Mouse (Mus musculus): Measurements from ENCODE around the gene Btbd1. TPM values are rescaled to one million over a fixed set of nuclear protein-coding genes. Genes with fewer than 3 reads are reported as not detected.

Gene Btbd1
- 100 to 1,000 TPM; 108 to 112 TPM for total RNA-seq (2021)
- long read RNA-seq, experiment 1, transcript Btbd1-201 (8 exons, 3,001 nt): major isoform, 271 of 281 reads
- long read RNA-seq, experiment 1, partial matches to known transcripts: 6 of 281 reads
- long read RNA-seq, experiment 1, other reads (novel, unspliced or antisense): 4 of 281 reads
- long read RNA-seq, experiment 2, transcript Btbd1-201 (8 exons, 3,001 nt): major isoform, 354 of 363 reads
- long read RNA-seq, experiment 2, partial matches to known transcripts: 6 of 363 reads
- long read RNA-seq, experiment 2, other reads (novel, unspliced or antisense): 3 of 363 reads

- peak; percentile 78 to 82 for DNase-seq (ENCODE audit: low spot score in 2 of 2)
Observed at GRCm38 (mm10) chr7:81829379-81829894, at the start of gene Btbd1. Btbd1 (minus strand) TSS chr7:81829431.

- DNase-seq (ENCODE audit: low spot score in 2 of 2): no peak
Observed at GRCm38 (mm10) chr7:81875372-81875771, 46.1 kb upstream of the Btbd1 start.

- no peak for DNase-seq (ENCODE audit: low spot score in 2 of 2)
Observed at GRCm38 (mm10) chr7:81874636-81875035, 45.4 kb upstream of the Btbd1 start.

GRCm38 (mm10) chr7:81873807-81874206, 44.6 kb upstream of the Btbd1 start:
- DNase-seq (ENCODE audit: low spot score in 2 of 2): no peak

GRCm38 (mm10) chr7:81872493-81873013, 43.3 kb upstream of the Btbd1 start:
- DNase-seq (ENCODE audit: low spot score in 2 of 2): no peak

- peak; percentile 78 to 89 for DNase-seq (ENCODE audit: low spot score in 2 of 2)
Observed at GRCm38 (mm10) chr7:81868158-81868557, 38.9 kb upstream of the Btbd1 start.

GRCm38 (mm10) chr7:81867231-81867930, 38.1 kb upstream of the Btbd1 start:
- no peak for DNase-seq (ENCODE audit: low spot score in 2 of 2)

GRCm38 (mm10) chr7:81865937-81866336, 36.7 kb upstream of the Btbd1 start:
- DNase-seq (ENCODE audit: low spot score in 2 of 2): no peak

GRCm38 (mm10) chr7:81864552-81864951, 35.3 kb upstream of the Btbd1 start:
- no peak for DNase-seq (ENCODE audit: low spot score in 2 of 2)

GRCm38 (mm10) chr7:81862587-81863583, 33.7 kb upstream of the Btbd1 start:
- DNase-seq (ENCODE audit: low spot score in 2 of 2): peak in 1 of 2 experiments; percentile 26

- DNase-seq (ENCODE audit: low spot score in 2 of 2): no peak
Observed at GRCm38 (mm10) chr7:81861921-81862320, 32.7 kb upstream of the Btbd1 start.

GRCm38 (mm10) chr7:81861461-81861860, 32.2 kb upstream of the Btbd1 start:
- DNase-seq (ENCODE audit: low spot score in 2 of 2): no peak

- DNase-seq (ENCODE audit: low spot score in 2 of 2): no peak
Observed at GRCm38 (mm10) chr7:81860996-81861395, 31.8 kb upstream of the Btbd1 start.

GRCm38 (mm10) chr7:81860071-81860470, 30.8 kb upstream of the Btbd1 start:
- peak in 1 of 2 experiments; percentile 34 for DNase-seq (ENCODE audit: low spot score in 2 of 2)

GRCm38 (mm10) chr7:81858968-81859721, 29.9 kb upstream of the Btbd1 start, which contains the start of gene Tm6sf1:
Tm6sf1 (plus strand) TSS chr7:81859001.
- DNase-seq (ENCODE audit: low spot score in 2 of 2): no peak

GRCm38 (mm10) chr7:81858236-81858635, 29.0 kb upstream of the Btbd1 start:
- DNase-seq (ENCODE audit: low spot score in 2 of 2): no peak

GRCm38 (mm10) chr7:81856221-81856620, 27.0 kb upstream of the Btbd1 start:
- DNase-seq (ENCODE audit: low spot score in 2 of 2): no peak

GRCm38 (mm10) chr7:81855694-81856093, 26.5 kb upstream of the Btbd1 start, which contains the start of gene Gm10160:
Gm10160 (minus strand) TSS chr7:81855794.
- DNase-seq (ENCODE audit: low spot score in 2 of 2): no peak

- DNase-seq (ENCODE audit: low spot score in 2 of 2): no peak
Observed at GRCm38 (mm10) chr7:81854568-81855307, 25.5 kb upstream of the Btbd1 start.

Data from layer of hippocampus, postnatal 14 days (tissue).